Mouse (Mus musculus) limb, embryonic 13.5 days (tissue): ENCODE results near the gene Plod3. TPM values are rescaled to one million over a fixed set of nuclear protein-coding genes. Genes with fewer than 3 reads are reported as not detected.
A peak's percentile ranks its signal among the peaks of the same experiment; 100 is the strongest.

Experiments used
- ATAC-seq: fragments of 200-750 bp; cut with Nextera tagmentation; 2 replicates; pipeline ENCODE4 v1.8.0; 2017; ENCODE audit warnings: low read depth, moderate number of reproducible peaks, moderate TSS enrichment; ENCODE audit not compliant: low FRiP score
- H3K27ac ChIP-seq: fragments of 300-500 bp; sonication (generic); 2 replicates; pipeline ENCODE4 v1.5.1; 2015; ENCODE audit warnings: inconsistent platforms, mild to moderate bottlenecking, moderate library complexity
- H3K27me3 ChIP-seq: fragments of 300-500 bp; sonication (generic); 2 replicates; pipeline ENCODE4 v1.6.1; 2015; ENCODE audit warnings: mild to moderate bottlenecking, inconsistent platforms
- H3K36me3 ChIP-seq: fragments of 300-500 bp; sonication (generic); 2 replicates; pipeline ENCODE4 v1.6.1; 2015; ENCODE audit warnings: inconsistent platforms, mild to moderate bottlenecking, moderate library complexity
- H3K4me1 ChIP-seq: fragments of 300-500 bp; sonication (generic); 2 replicates; pipeline ENCODE4 v1.6.1; 2015; ENCODE audit warnings: inconsistent platforms
- H3K4me2 ChIP-seq: fragments of 300-500 bp; sonication (generic); replicated peaks from 2 replicates; pipeline ENCODE4 v1.6.1; 2015; ENCODE audit warnings: inconsistent platforms, mild to moderate bottlenecking, moderate library complexity
- H3K4me3 ChIP-seq: fragments of 300-500 bp; sonication (generic); 2 replicates; pipeline ENCODE4 v1.5.1; 2015; ENCODE audit warnings: moderate library complexity, mild to moderate bottlenecking, inconsistent platforms
- H3K9ac ChIP-seq: fragments of 300-500 bp; sonication (generic); 2 replicates; pipeline ENCODE4 v1.6.1; 2015; ENCODE audit warnings: mild to moderate bottlenecking, inconsistent platforms
- H3K9me3 ChIP-seq: fragments of 300-500 bp; sonication (generic); 2 replicates; pipeline ENCODE4 v1.6.1; 2016; ENCODE audit warnings: inconsistent platforms
- WGBS: fragments of 180-500 bp; shearing (Covaris S2); methylation state at CpG from one replicate; pipeline ENCODE4 v1.1.7; 2015; 5-methylcytosine and 5-hydroxymethylcytosine counted together
- polyA plus RNA-seq: library from polyadenylated mRNA; unstranded; fragments of >200 nt; fragmentation: Nextera tagmentation; extraction: Ambion mirVana; gene quantifications from 2 replicates; pipeline ENCODE4 v1.2.1, GENCODE M21; 2015

The Plod3 gene
- polyA plus RNA-seq, 1 experiment from 2014 or later: 63.1 TPM

GRCm38 (mm10) chr5:136988420-136988819 lies 1.6 kb downstream of the Plod3 start:
- H3K36me3 ChIP-seq: peaks cover 63% of the 10 kb centered on the region
- peak overlapping the region; percentile 84 for H3K4me3 ChIP-seq
- ATAC-seq: no peak
- peaks cover 21% of the 10 kb centered on the region for H3K4me1 ChIP-seq
- H3K9ac ChIP-seq: peak overlapping the region; percentile 95
- H3K27me3 ChIP-seq: no peaks in the 10 kb centered on the region
- 67% methylated on average over 7 of the region's 7 CpGs for WGBS
- H3K27ac ChIP-seq: no peak overlapping the region
- no peaks in the 10 kb centered on the region for H3K9me3 ChIP-seq
- H3K4me2 ChIP-seq: peak overlapping the region; percentile 88

- H3K9me3 ChIP-seq: no peaks in the 10 kb centered on the region
- 88% methylated on average over 6 of the region's 6 CpGs for WGBS
- H3K36me3 ChIP-seq: peaks cover 63% of the 10 kb centered on the region
- peaks cover 21% of the 10 kb centered on the region for H3K4me1 ChIP-seq
- no peak for ATAC-seq
- H3K4me2 ChIP-seq: no peak overlapping the region
- no peak overlapping the region for H3K27ac ChIP-seq
- no peak overlapping the region for H3K9ac ChIP-seq
- H3K27me3 ChIP-seq: no peaks in the 10 kb centered on the region
- H3K4me3 ChIP-seq: no peak overlapping the region
Measured at GRCm38 (mm10) chr5:136989801-136990200, 3.0 kb downstream of the Plod3 start.

- WGBS: 65% methylated on average over 5 of the region's 5 CpGs
- Histone ChIP-seq H3K9me3 (no peaks in the 10 kb centered on the region), H3K27ac (no peak overlapping the region), H3K9ac (no peak overlapping the region), H3K36me3 (peaks cover 22% of the 10 kb centered on the region), H3K4me2 (no peak overlapping the region), H3K4me1 (peaks cover 14% of the 10 kb centered on the region; the same call in 1 of the 2 replicates), H3K27me3 (no peaks in the 10 kb centered on the region), H3K4me3 (no peak overlapping the region)
- no peak for ATAC-seq
Measured at GRCm38 (mm10) chr5:136999449-136999848, 12.6 kb downstream of the Plod3 start.

- Histone ChIP-seq H3K4me3 (no peak overlapping the region), H3K27ac (no peak overlapping the region), H3K9me3 (no peaks in the 10 kb centered on the region), H3K36me3 (peaks cover 10% of the 10 kb centered on the region), H3K9ac (no peak overlapping the region), H3K27me3 (no peaks in the 10 kb centered on the region), H3K4me2 (no peak overlapping the region), H3K4me1 (peaks cover 14% of the 10 kb centered on the region; the same call in 1 of the 2 replicates)
- WGBS: 84% methylated on average over 2 of the region's 2 CpGs
- no peak for ATAC-seq
Measured at GRCm38 (mm10) chr5:137000612-137001011, 13.8 kb downstream of the Plod3 start.

- H3K36me3 ChIP-seq: no peaks in the 10 kb centered on the region
Measured at GRCm38 (mm10) chr5:137007276-137007675, 20.5 kb downstream of the Plod3 start.

GRCm38 (mm10) chr5:137009988-137010387 lies 23.2 kb downstream of the Plod3 start:
- H3K4me2 ChIP-seq: no peak overlapping the region
- H3K27ac ChIP-seq: no peak overlapping the region
- no peaks in the 10 kb centered on the region for H3K4me1 ChIP-seq
- no peaks in the 10 kb centered on the region for H3K9me3 ChIP-seq
- WGBS: 32% methylated on average over 3 of the region's 3 CpGs
- no peak overlapping the region for H3K9ac ChIP-seq
- no peaks in the 10 kb centered on the region for H3K36me3 ChIP-seq
- no peak for ATAC-seq
- no peaks in the 10 kb centered on the region for H3K27me3 ChIP-seq
- H3K4me3 ChIP-seq: no peak overlapping the region

More at GRCm38 (mm10) chr5:137007276-137007675, 20.5 kb downstream of the Plod3 start:
- Histone ChIP-seq H3K27ac (no peak overlapping the region), H3K4me2 (no peak overlapping the region), H3K9ac (no peak overlapping the region), H3K4me1 (no peaks in the 10 kb centered on the region), H3K9me3 (no peaks in the 10 kb centered on the region), H3K27me3 (no peaks in the 10 kb centered on the region), H3K4me3 (no peak overlapping the region)
- ATAC-seq: no peak
- 59% methylated on average over 8 of the region's 8 CpGs for WGBS

GRCm38 (mm10) chr5:137012401-137012950 lies 25.7 kb downstream of the Plod3 start:
- H3K27me3 ChIP-seq: no peaks in the 10 kb centered on the region
- no peak for ATAC-seq
- 81% methylated on average over 15 of the region's 15 CpGs for WGBS

GRCm38 (mm10) chr5:137015913-137016312 lies 29.1 kb downstream of the Plod3 start:
- Histone ChIP-seq H3K4me1 (no peaks in the 10 kb centered on the region), H3K9ac (no peak overlapping the region), H3K9me3 (no peaks in the 10 kb centered on the region), H3K27me3 (no peaks in the 10 kb centered on the region), H3K4me3 (no peak overlapping the region), H3K27ac (no peak overlapping the region), H3K36me3 (no peaks in the 10 kb centered on the region), H3K4me2 (no peak overlapping the region)
- no peak for ATAC-seq
- WGBS: 89% methylated on average over 3 of the region's 3 CpGs

More at GRCm38 (mm10) chr5:137012401-137012950, 25.7 kb downstream of the Plod3 start:
- Histone ChIP-seq H3K4me1 (no peaks in the 10 kb centered on the region), H3K4me2 (no peak overlapping the region), H3K4me3 (no peak overlapping the region), H3K9ac (no peak overlapping the region), H3K36me3 (no peaks in the 10 kb centered on the region), H3K27ac (no peak overlapping the region), H3K9me3 (no peaks in the 10 kb centered on the region)

- Histone ChIP-seq H3K4me3 (no peak overlapping the region), H3K4me1 (peaks cover 3% of the 10 kb centered on the region), H3K9me3 (no peaks in the 10 kb centered on the region), H3K36me3 (no peaks in the 10 kb centered on the region), H3K27me3 (peaks cover 61% of the 10 kb centered on the region), H3K9ac (no peak overlapping the region), H3K4me2 (no peak overlapping the region), H3K27ac (no peak overlapping the region)
- ATAC-seq: no peak
- WGBS: 57% methylated on average over 3 of the region's 3 CpGs
Measured at GRCm38 (mm10) chr5:137024318-137024717, 37.5 kb downstream of the Plod3 start.

GRCm38 (mm10) chr5:137025132-137025531 lies 38.3 kb downstream of the Plod3 start:
- under 1% methylated on average over 23 of the region's 23 CpGs for WGBS
- H3K36me3 ChIP-seq: no peaks in the 10 kb centered on the region
- no peak overlapping the region for H3K9ac ChIP-seq
- no peak overlapping the region for H3K27ac ChIP-seq
- no peaks in the 10 kb centered on the region for H3K9me3 ChIP-seq
- H3K4me2 ChIP-seq: 0 out of 2 replicates have a peak overlapping the region, but pooled peaks have one; percentile 5
- no peak overlapping the region for H3K4me3 ChIP-seq
- no peak for ATAC-seq
- peaks cover 9% of the 10 kb centered on the region for H3K4me1 ChIP-seq
- H3K27me3 ChIP-seq: peaks cover 69% of the 10 kb centered on the region

GRCm38 (mm10) chr5:137026092-137026491 lies 39.3 kb downstream of the Plod3 start, which contains the start of gene Vgf:
Gene Vgf (plus strand): TSS chr5:137026392.
- Histone ChIP-seq H3K36me3 (no peaks in the 10 kb centered on the region), H3K27me3 (peaks cover 78% of the 10 kb centered on the region), H3K9me3 (no peaks in the 10 kb centered on the region), H3K9ac (no peak within 1 kb of the TSS), H3K4me3 (no peak within 1 kb of the TSS), H3K4me1 (peaks cover 12% of the 10 kb centered on the region), H3K4me2 (0 out of 2 replicates have a peak within 1 kb of the TSS, but pooled peaks have one; percentile 5), H3K27ac (no peak within 1 kb of the TSS)
- no peak for ATAC-seq
- WGBS: 16% methylated on average over 4 of the region's 4 CpGs

- peaks cover 32% of the 10 kb centered on the region for H3K4me1 ChIP-seq
- peaks cover 99% of the 10 kb centered on the region for H3K27me3 ChIP-seq
- no peak overlapping the region for H3K27ac ChIP-seq
- WGBS: 4% methylated on average over 25 of the region's 29 CpGs
- no peak overlapping the region for H3K4me2 ChIP-seq
- no peak overlapping the region for H3K9ac ChIP-seq
- H3K36me3 ChIP-seq: no peaks in the 10 kb centered on the region
- ATAC-seq: no peak
- no peak overlapping the region for H3K4me3 ChIP-seq
- no peaks in the 10 kb centered on the region for H3K9me3 ChIP-seq
Measured at GRCm38 (mm10) chr5:137028561-137029272, 41.9 kb downstream of the Plod3 start.
